Mouse (Mus musculus) heart, embryonic 15.5 days (tissue): ENCODE measurements around the gene Zfp704. TPM values are rescaled to one million over a fixed set of nuclear protein-coding genes. Genes with fewer than 3 reads are reported as not detected.

Experiments used
- ATAC-seq: fragments of 200-750 bp; cut with Nextera tagmentation; replicated peaks from 2 replicates; pipeline ENCODE4 v1.8.0; 2017; ENCODE audit warnings: low read depth, moderate TSS enrichment; ENCODE audit not compliant: insufficient number of reproducible peaks, insufficient read depth, low FRiP score
- H3K27ac ChIP-seq: fragments of 300-500 bp; sonication (generic); 2 replicates; pipeline ENCODE4 v1.5.1; 2015; ENCODE audit warnings: mild to moderate bottlenecking, inconsistent platforms
- H3K27me3 ChIP-seq: fragments of 300-500 bp; sonication (generic); 2 replicates; pipeline ENCODE4 v1.6.1; 2015; ENCODE audit warnings: inconsistent platforms
- H3K36me3 ChIP-seq: fragments of 300-500 bp; sonication (generic); 2 replicates; pipeline ENCODE4 v1.6.1; 2015; ENCODE audit warnings: mild to moderate bottlenecking, inconsistent platforms
- H3K4me1 ChIP-seq: fragments of 300-500 bp; sonication (generic); replicated peaks from 2 replicates; pipeline ENCODE4 v1.6.1; 2015; ENCODE audit warnings: inconsistent platforms
- H3K4me2 ChIP-seq: fragments of 300-500 bp; sonication (generic); 2 replicates; pipeline ENCODE4 v1.6.1; 2015; ENCODE audit warnings: inconsistent platforms, mild to moderate bottlenecking, moderate library complexity
- H3K4me3 ChIP-seq: fragments of 300-500 bp; sonication (generic); 2 replicates; pipeline ENCODE4 v1.5.1; 2015; ENCODE audit warnings: mild to moderate bottlenecking, inconsistent platforms
- H3K9ac ChIP-seq: fragments of 300-500 bp; sonication (generic); 2 replicates; pipeline ENCODE4 v1.6.1; 2015; ENCODE audit warnings: mild to moderate bottlenecking, inconsistent platforms
- H3K9me3 ChIP-seq: fragments of 300-500 bp; sonication (generic); replicated peaks from 2 replicates; pipeline ENCODE4 v1.6.1; 2016; ENCODE audit warnings: inconsistent platforms
- WGBS: fragments of 180-500 bp; shearing (Covaris S2); methylation state at CpG from one replicate; pipeline ENCODE4 v1.1.7; 2015; ENCODE audit warnings: mixed read lengths; 5-methylcytosine and 5-hydroxymethylcytosine counted together
- polyA plus RNA-seq: library from polyadenylated mRNA; unstranded; fragments of >200 nt; fragmentation: Nextera tagmentation; extraction: Ambion mirVana; gene quantifications from 2 replicates; pipeline ENCODE4 v1.2.1, GENCODE M21; 2015

Zfp704 gene
- polyA plus RNA-seq, 1 experiment from 2014 or later: 5.6 TPM

- H3K9ac ChIP-seq: no peak overlapping the region
- H3K27ac ChIP-seq: no peak overlapping the region
- ATAC-seq: no peak
- no peak overlapping the region for H3K4me2 ChIP-seq
- H3K9me3 ChIP-seq: no peaks in the 10 kb centered on the region
- no peaks in the 10 kb centered on the region for H3K27me3 ChIP-seq
- peaks cover 21% of the 10 kb centered on the region for H3K4me1 ChIP-seq
- no peak overlapping the region for H3K4me3 ChIP-seq
- 67% methylated on average over 4 of the region's 4 CpGs for WGBS
- no peaks in the 10 kb centered on the region for H3K36me3 ChIP-seq
Measured at GRCm38 (mm10) chr3:9611226-9611625, 1.3 kb upstream of the Zfp704 start.

GRCm38 (mm10) chr3:9610426-9610825, 541 bp upstream of the Zfp704 start:
- Histone ChIP-seq H3K36me3 (no peaks in the 10 kb centered on the region), H3K27me3 (no peaks in the 10 kb centered on the region), H3K4me1 (peaks cover 29% of the 10 kb centered on the region), H3K9me3 (no peaks in the 10 kb centered on the region), H3K27ac (peak overlapping the region; percentile 93; the same call in 1 of the 2 replicates), H3K9ac (no peak overlapping the region), H3K4me2 (peak overlapping the region; percentile 85), H3K4me3 (peak overlapping the region; percentile 86)
- ATAC-seq: no peak
- 76% methylated on average over 2 of the region's 2 CpGs for WGBS

DNA sequence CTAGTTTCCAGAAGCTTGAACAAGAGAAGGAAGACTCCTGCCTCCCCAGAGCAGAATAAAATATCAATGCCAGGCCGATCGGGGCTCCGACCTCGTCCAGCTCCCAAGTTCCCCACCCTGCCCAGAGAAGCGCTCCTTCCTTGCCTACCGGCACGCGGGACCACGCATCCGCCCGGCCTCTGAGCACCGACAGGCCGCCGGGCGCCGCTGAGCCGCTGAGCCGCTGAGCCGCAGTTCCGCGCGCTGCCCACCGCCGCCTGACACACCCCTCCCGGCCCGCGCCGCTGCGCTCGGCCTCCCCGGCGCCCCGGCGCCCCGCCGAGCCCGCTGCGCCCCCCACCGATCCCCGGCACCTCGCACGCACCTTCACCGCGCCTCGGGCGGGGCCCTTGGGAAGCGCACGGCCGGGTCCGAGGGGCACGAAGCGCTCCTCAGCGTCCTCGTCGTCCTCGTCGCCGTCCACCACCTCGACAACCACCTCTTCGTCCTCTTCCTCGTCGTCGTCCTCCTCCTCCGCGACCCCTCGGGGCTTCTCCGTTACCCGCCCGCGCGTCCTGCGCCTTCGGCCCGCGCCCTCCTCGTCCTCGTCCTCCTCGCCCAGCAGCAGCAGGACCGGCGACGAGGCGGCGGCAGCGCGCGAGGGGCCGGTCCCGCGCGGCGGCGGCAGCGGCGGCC, 842 bp downstream of the Zfp704 start:
- Histone ChIP-seq H3K36me3 (no peaks in the 10 kb centered on the region), H3K4me1 (peaks cover 29% of the 10 kb centered on the region), H3K4me3 (peak overlapping the region; percentile 86), H3K9me3 (no peaks in the 10 kb centered on the region), H3K27ac (peak overlapping the region; percentile 93), H3K27me3 (no peaks in the 10 kb centered on the region), H3K4me2 (peak overlapping the region; percentile 85), H3K9ac (peak overlapping the region; percentile 94)
- under 1% methylated on average over 90 of the region's 94 CpGs for WGBS
- ATAC-seq: peak; percentile 29; the same call in 1 of the 2 replicates

- Histone ChIP-seq H3K36me3 (no peaks in the 10 kb centered on the region), H3K4me3 (peak overlapping the region; percentile 86), H3K4me1 (peaks cover 29% of the 10 kb centered on the region), H3K9me3 (no peaks in the 10 kb centered on the region), H3K27ac (peak overlapping the region; percentile 93), H3K27me3 (no peaks in the 10 kb centered on the region), H3K4me2 (peak overlapping the region; percentile 85), H3K9ac (peak overlapping the region; percentile 94)
- ATAC-seq: no peak
- 1% methylated on average over 16 of the region's 16 CpGs for WGBS
Measured at GRCm38 (mm10) chr3:9608441-9608905, 1.4 kb downstream of the Zfp704 start.

- Histone ChIP-seq H3K9ac (no peak overlapping the region), H3K4me2 (peak overlapping the region; percentile 85), H3K9me3 (no peaks in the 10 kb centered on the region), H3K27me3 (no peaks in the 10 kb centered on the region), H3K4me1 (peaks cover 29% of the 10 kb centered on the region), H3K27ac (no peak overlapping the region), H3K4me3 (peak overlapping the region; percentile 86), H3K36me3 (no peaks in the 10 kb centered on the region)
- no peak for ATAC-seq
- 70% methylated on average over 5 of the region's 5 CpGs for WGBS
Measured at GRCm38 (mm10) chr3:9607686-9608085, 2.2 kb downstream of the Zfp704 start.

DNA sequence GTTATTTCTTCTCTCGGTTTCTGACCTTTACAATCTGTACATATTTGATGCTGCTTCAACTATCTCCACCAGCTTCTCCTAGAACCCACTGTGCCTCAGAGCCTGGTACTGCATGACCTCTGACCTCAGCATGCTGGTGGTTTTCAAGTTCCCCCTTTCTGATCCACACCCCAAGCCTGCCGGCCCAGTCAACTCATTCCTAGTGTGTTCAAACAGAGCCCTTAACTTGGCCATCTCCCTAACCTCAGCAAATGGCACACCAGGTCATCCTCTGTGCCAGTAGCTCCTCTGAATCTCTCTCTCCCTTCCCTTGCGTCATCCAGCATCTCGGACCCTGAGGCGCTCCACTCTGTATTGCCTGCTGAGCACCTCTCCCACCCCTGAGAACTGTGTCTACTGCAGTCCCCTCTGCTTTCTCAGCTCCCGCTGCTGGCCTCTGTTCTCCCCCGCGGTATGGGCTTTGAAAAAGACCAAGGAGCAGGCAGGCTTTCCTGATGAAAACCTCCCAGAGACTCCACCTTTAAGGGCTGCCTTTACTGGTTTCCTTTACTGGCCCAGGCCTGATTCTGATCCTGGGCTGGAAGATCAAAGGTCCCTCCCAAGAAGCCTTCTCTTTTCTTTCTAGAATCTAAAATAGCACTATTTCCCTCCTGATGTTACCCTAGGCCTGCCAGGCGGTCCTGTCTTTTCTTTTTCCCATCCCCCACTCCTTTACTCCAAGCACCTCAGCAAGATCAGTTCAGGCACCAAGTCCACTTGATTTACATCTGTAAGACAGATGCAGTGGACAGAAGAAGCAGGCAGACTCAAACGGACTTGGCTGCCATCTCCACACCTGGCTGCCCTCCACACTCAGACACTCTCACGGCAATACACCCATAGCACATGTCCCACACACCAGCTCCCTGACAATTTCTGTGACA, 3.8 kb downstream of the Zfp704 start:
- ATAC-seq: no peak
- peaks cover 35% of the 10 kb centered on the region for H3K4me1 ChIP-seq
- no peak overlapping the region for H3K4me3 ChIP-seq
- no peak overlapping the region for H3K4me2 ChIP-seq
- no peaks in the 10 kb centered on the region for H3K27me3 ChIP-seq
- no peaks in the 10 kb centered on the region for H3K9me3 ChIP-seq
- WGBS: 54% methylated on average over 11 of the region's 11 CpGs
- no peak overlapping the region for H3K27ac ChIP-seq
- H3K9ac ChIP-seq: no peak overlapping the region
- H3K36me3 ChIP-seq: no peaks in the 10 kb centered on the region

- 82% methylated on average over 7 of the region's 7 CpGs for WGBS
- Histone ChIP-seq H3K27ac (no peak overlapping the region), H3K4me2 (no peak overlapping the region), H3K36me3 (no peaks in the 10 kb centered on the region), H3K9ac (no peak overlapping the region), H3K9me3 (no peaks in the 10 kb centered on the region), H3K4me1 (peaks cover 37% of the 10 kb centered on the region), H3K4me3 (no peak overlapping the region), H3K27me3 (no peaks in the 10 kb centered on the region)
- ATAC-seq: no peak
Measured at GRCm38 (mm10) chr3:9604941-9605340, 4.9 kb downstream of the Zfp704 start.

DNA sequence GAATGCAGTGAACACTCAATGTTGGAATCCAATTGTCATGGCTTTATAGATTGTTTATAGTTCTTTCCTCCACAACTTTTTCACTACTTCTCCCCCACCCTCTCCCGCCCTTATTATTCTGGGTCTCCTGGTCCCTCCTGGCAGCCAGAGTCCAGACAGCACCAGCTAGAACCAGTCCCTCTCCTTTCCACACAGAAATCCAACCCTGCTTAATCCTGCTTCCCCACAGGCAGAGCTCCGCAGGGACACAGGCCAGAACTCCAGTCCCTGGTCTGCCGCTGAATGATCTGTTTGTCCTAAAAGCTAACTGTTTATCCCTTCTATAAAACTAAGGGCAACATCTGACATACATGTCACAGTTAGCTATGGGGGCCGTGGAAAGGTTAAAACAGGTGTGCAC, 6.0 kb downstream of the Zfp704 start:
- no peak for ATAC-seq
- Histone ChIP-seq H3K4me1 (peaks cover 43% of the 10 kb centered on the region), H3K4me3 (no peak overlapping the region), H3K27me3 (no peaks in the 10 kb centered on the region), H3K9ac (no peak overlapping the region), H3K36me3 (no peaks in the 10 kb centered on the region), H3K4me2 (no peak overlapping the region), H3K27ac (no peak overlapping the region), H3K9me3 (no peaks in the 10 kb centered on the region)
- WGBS: 86% methylated on average over 4 of the region's 4 CpGs

- Histone ChIP-seq H3K27ac (peak overlapping the region; percentile 13; the same call in 1 of the 2 replicates), H3K4me1 (peaks cover 28% of the 10 kb centered on the region)
- WGBS: 54% methylated on average over 6 of the region's 6 CpGs
Measured at GRCm38 (mm10) chr3:9600577-9600976, 9.3 kb downstream of the Zfp704 start.

GRCm38 (mm10) chr3:9599738-9600410, 10.0 kb downstream of the Zfp704 start:
- H3K36me3 ChIP-seq: no peaks in the 10 kb centered on the region
- H3K4me1 ChIP-seq: peaks cover 26% of the 10 kb centered on the region
- 66% methylated on average over 11 of the region's 11 CpGs for WGBS
- no peaks in the 10 kb centered on the region for H3K27me3 ChIP-seq
- H3K4me3 ChIP-seq: no peak overlapping the region
- no peak overlapping the region for H3K9ac ChIP-seq
- H3K4me2 ChIP-seq: no peak overlapping the region
- peak overlapping the region; percentile 13; the same call in 1 of the 2 replicates for H3K27ac ChIP-seq
- H3K9me3 ChIP-seq: no peaks in the 10 kb centered on the region
- no peak for ATAC-seq

More at GRCm38 (mm10) chr3:9600577-9600976, 9.3 kb downstream of the Zfp704 start:
- Histone ChIP-seq H3K4me3 (no peak overlapping the region), H3K9ac (no peak overlapping the region), H3K36me3 (no peaks in the 10 kb centered on the region), H3K4me2 (no peak overlapping the region), H3K9me3 (no peaks in the 10 kb centered on the region), H3K27me3 (no peaks in the 10 kb centered on the region)
- peak; percentile 54; the same call in 1 of the 2 replicates for ATAC-seq

DNA sequence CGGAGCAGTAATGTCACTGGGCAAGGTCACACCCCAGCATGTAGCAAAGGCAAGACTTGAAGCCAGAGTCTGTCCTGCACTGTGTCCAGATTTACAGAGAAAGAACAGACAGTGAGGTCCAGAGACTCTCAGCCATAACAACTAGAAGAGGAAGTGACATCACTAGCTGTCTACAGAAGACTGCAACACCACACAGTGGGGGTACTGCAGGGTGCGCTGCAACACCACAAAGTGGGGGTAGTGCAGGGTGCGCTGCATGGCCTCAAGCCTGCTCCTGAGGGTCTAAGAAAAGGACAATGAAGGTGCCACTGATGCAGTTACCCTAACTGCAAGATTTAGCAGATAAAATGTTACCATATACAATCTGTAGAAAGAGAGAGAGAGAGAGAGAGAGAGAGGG, 11.8 kb downstream of the Zfp704 start:
- H3K36me3 ChIP-seq: no peaks in the 10 kb centered on the region
- no peak for ATAC-seq
- no peaks in the 10 kb centered on the region for H3K9me3 ChIP-seq
- H3K4me2 ChIP-seq: no peak overlapping the region
- no peak overlapping the region for H3K9ac ChIP-seq
- H3K27me3 ChIP-seq: no peaks in the 10 kb centered on the region
- H3K4me3 ChIP-seq: no peak overlapping the region
- peaks cover 26% of the 10 kb centered on the region for H3K4me1 ChIP-seq
- H3K27ac ChIP-seq: no peak overlapping the region
- 85% methylated on average over 3 of the region's 3 CpGs for WGBS
